Mouse (Mus musculus): ENCODE measurements at regions not wholly inside any gene's neighbourhood (a gene's known extent, or its start where the extent isn't known, plus 50 kb on each side); places are given as distances from the start of the nearest gene placed in this dataset.

- TF ChIP-seq CTCF (IDR thresholded peaks at IDR 0.05; ENCODE audit: insufficient read depth, low read depth, low read length) = no peak
- TF ChIP-seq POLR2A (IDR thresholded peaks at IDR 0.05; ENCODE audit: insufficient read depth, low read depth, low read length) = no peak
These were observed 50.6 kb upstream of the Tgm3 start for GRCm38 (mm10) chr2:129961522-129961921.
